8 mouse cellular contexts compared by ENCODE assay signal in the genomic region with DNA sequence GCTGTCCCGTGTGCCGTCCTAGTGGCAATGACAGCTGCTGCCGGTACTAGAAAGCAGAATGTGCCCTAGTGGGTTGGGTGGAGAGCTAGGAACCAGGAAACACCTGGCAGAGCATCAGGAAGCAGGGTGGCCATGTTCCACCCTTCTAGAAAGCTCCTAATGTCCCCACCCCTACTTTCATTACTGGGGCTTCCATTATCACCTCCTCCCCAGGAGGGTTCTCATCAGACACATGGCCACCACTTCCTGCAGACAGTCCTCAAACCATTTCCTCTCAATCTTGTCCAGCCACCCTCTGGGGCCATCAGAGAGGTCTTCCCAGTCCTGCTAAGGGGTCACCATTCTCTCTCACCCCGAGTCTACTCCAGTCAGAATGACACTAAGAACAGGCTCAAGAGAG. TPM values are rescaled to one million over a fixed set of nuclear protein-coding genes. Genes with fewer than 3 reads are reported as not detected.
DNase-seq lines count a peak whose midpoint lies in the region; ATAC-seq lines count a peak whose summit lies in the region.

No protein-coding gene starts in this region.

- no peaks in the 10 kb centered on the region; the same call in 1 of the 2 replicates for H3K36me3 ChIP-seq in midbrain, embryonic 11.5 days (ENCODE audit: control insufficient read depth, insufficient read depth, low read length)

- peaks cover 44% of the 10 kb centered on the region for H3K4me1 ChIP-seq in midbrain, embryonic 11.5 days (ENCODE audit: control insufficient read depth, insufficient read depth, low read length)

- H3K9ac ChIP-seq in midbrain, embryonic 11.5 days (ENCODE audit: low read length) = peak overlapping the region; percentile 89; the same call in 1 of the 2 replicates

- no peaks in the 10 kb centered on the region for H3K27me3 ChIP-seq in midbrain, embryonic 11.5 days (ENCODE audit: control insufficient read depth, insufficient read depth, low read length)

- peak; percentile 21 to 37 for DNase-seq in heart, adult 9 months (ENCODE audit: low spot score in 2 of 2)
- no peak for DNase-seq in heart, postnatal 14 days
- DNase-seq in MEL-GATA-1-ER (ENCODE audit: extremely low read depth, low read depth) = peak; percentile 55
- no peak for DNase-seq in midbrain, embryonic 11.5 days (ENCODE audit: low spot score, missing footprints)
- no peak for DNase-seq in urinary bladder, postnatal 25 days (ENCODE audit: low spot score)
- DNase-seq in layer of hippocampus, postnatal 36 days = no peak
- no peak for DNase-seq in layer of hippocampus, postnatal 25 days (ENCODE audit: extremely low spot score in 1 of 2, low spot score in 1 of 2)

- intact Hi-C loops in heart, postnatal 14 days (cut with DNase I) = loop anchor here (5.0 kb wide), 2 partner anchors 99 to 179 kb away; no protein-coding TSS in a partner anchor

- H3K27ac ChIP-seq in midbrain, embryonic 11.5 days (ENCODE audit: low read depth, low read length) = no peak overlapping the region

- H3K9me3 ChIP-seq in midbrain, embryonic 11.5 days (ENCODE audit: control insufficient read depth, low read length) = no peaks in the 10 kb centered on the region

- H3K4me2 ChIP-seq in midbrain, embryonic 11.5 days = peak overlapping the region; percentile 79

- peak; percentile 36 to 43 for ATAC-seq in hematopoietic stem cell, adult 5-6 weeks (replicated peaks in 1 of 2; ENCODE audit: insufficient read depth in 1 of 2, low FRiP score in 2 of 2, low TSS enrichment in 1 of 2, low read depth in 1 of 2, poor library complexity in 2 of 2, severe bottlenecking in 2 of 2)
- ATAC-seq in midbrain, embryonic 11.5 days (ENCODE audit: low FRiP score) = no peak

- H3K4me3 ChIP-seq in midbrain, embryonic 11.5 days (ENCODE audit: low read depth, low read length) = peak overlapping the region; percentile 78

- WGBS in midbrain, embryonic 11.5 days = 61% methylated on average over 4 of the region's 4 CpGs

RNA-seq across cellular contexts. Expression of a gene that starts 1.9 kb away (rescaled TPM):
- 10 to 100 TPM; 39.5 to 45.4 TPM for total RNA-seq in heart, postnatal 14 days (2021)
- total RNA-seq in hematopoietic stem cell, adult 5-6 weeks (2017) = 52.4 and 76.5 TPM in 2 replicates
- 8.0 and 11.4 TPM in 2 replicates for polyA plus RNA-seq in midbrain, embryonic 11.5 days (2014; fragmentation: Nextera tagmentation; extraction: Ambion mirVana)
- total RNA-seq in layer of hippocampus, postnatal 36 days (2021) = 10 to 100 TPM; 82.7 to 86.9 TPM
- total RNA-seq in layer of hippocampus, postnatal 25 days (2021) = 10 to 100 TPM; 68.9 to 96.3 TPM

RNA-seq across cellular contexts. Expression of a gene that starts 37.1 kb away (rescaled TPM):
- 10 to 100 TPM; 41.7 to 48.2 TPM for total RNA-seq in heart, postnatal 14 days (2021)
- total RNA-seq in hematopoietic stem cell, adult 5-6 weeks (2017) = 72.0 and 75.5 TPM in 2 replicates
- 173 and 176 TPM in 2 replicates for polyA plus RNA-seq in midbrain, embryonic 11.5 days (2014; fragmentation: Nextera tagmentation; extraction: Ambion mirVana)
- total RNA-seq in layer of hippocampus, postnatal 36 days (2021) = 10 to 100 TPM; 97.5 to 98.2 TPM
- total RNA-seq in layer of hippocampus, postnatal 25 days (2021) = 10 to 100 TPM; 75.8 to 94.9 TPM

RNA-seq across cellular contexts. Expression of a gene that starts 48.4 kb away (rescaled TPM):
- 1 to 10 TPM; 4.9 to 5.5 TPM for total RNA-seq in heart, postnatal 14 days (2021)
- 9.6 and 11.1 TPM in 2 replicates for total RNA-seq in hematopoietic stem cell, adult 5-6 weeks (2017)
- 0.36 and 0.45 TPM in 2 replicates for polyA plus RNA-seq in midbrain, embryonic 11.5 days (2014; fragmentation: Nextera tagmentation; extraction: Ambion mirVana)
- total RNA-seq in layer of hippocampus, postnatal 36 days (2021) = 1 to 10 TPM; 6.3 to 7.7 TPM
- total RNA-seq in layer of hippocampus, postnatal 25 days (2021) = 1 to 10 TPM; 4.9 to 5.6 TPM

Comparison
In these comparisons a context has a peak if more than half of its experiments do, and no peak if none do; other contexts are left out.
1. DNase-seq: peak in heart, adult 9 months (2 of 2) and MEL-GATA-1-ER (single experiment); none in heart, postnatal 14 days (0 of 2), midbrain, embryonic 11.5 days (single experiment), urinary bladder, postnatal 25 days (single experiment), layer of hippocampus, postnatal 36 days (0 of 2) and layer of hippocampus, postnatal 25 days (0 of 2).